Comparison of ENCODE assay signal across 8 mouse cellular contexts in the genomic region with DNA sequence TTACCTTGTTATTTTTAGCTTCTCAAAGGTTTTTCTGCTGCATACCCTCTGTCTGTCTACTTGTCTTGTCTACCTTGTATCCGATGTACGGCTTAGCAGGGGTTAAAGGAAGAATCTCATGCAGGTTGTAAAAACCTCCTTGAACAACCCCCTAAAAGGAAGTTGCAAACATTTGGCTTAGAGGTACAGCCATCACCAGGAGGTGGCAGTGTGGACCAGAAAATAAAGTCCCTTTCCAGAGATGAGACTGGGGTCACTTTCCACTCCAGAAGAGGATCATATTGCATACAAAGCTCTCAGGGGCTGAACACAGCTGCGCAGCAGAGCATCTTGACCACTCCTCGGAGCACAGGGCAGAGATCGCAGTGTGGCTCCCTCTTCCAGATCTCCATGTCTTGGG.
DNase-seq lines count a peak whose midpoint lies in the region; ATAC-seq and TF ChIP-seq lines count a peak whose summit lies in the region.

No protein-coding gene starts in this region.

- TF ChIP-seq POLR2A in lung, adult 2 months (IDR thresholded peaks at IDR 0.05; ENCODE audit: borderline replicate concordance, extremely low read depth, low read depth, low read length), result no peak

- peaks cover 35% of the 10 kb centered on the region for H3K27me3 ChIP-seq in forebrain, embryonic 13.5 days
- peaks cover 9% of the 10 kb centered on the region; the same call in 1 of the 2 replicates for H3K27me3 ChIP-seq in kidney, embryonic 15.5 days

- H3K9me3 ChIP-seq in forebrain, embryonic 13.5 days (replicated peaks), result no peaks in the 10 kb centered on the region
- no peaks in the 10 kb centered on the region for H3K9me3 ChIP-seq in kidney, embryonic 15.5 days (replicated peaks)

- WGBS in forebrain, embryonic 13.5 days, result 13% methylated on average over 5 of the region's 5 CpGs
- whole genome bisulfite sequencing in kidney, embryonic 15.5 days, result 4% methylated on average over 5 of the region's 5 CpGs
- WGBS in lung, adult 2 months, result 12% methylated on average over 5 of the region's 5 CpGs

- no peak overlapping the region for H3K27ac ChIP-seq in forebrain, embryonic 13.5 days
- no peak overlapping the region for H3K27ac ChIP-seq in kidney, embryonic 15.5 days

- DNase-seq in left cerebral cortex, adult 18-20 months (ENCODE audit: low spot score in 2 of 2), result peak; percentile 27 to 53
- DNase-seq in left cerebral cortex, adult 11 months (ENCODE audit: low spot score), result no peak
- DNase-seq in adrenal gland, postnatal 36 days, result peak; percentile 12 to 44
- peak; percentile 30 for DNase-seq in lung, adult 2 months
- peak; percentile 38 for DNase-seq in ovary, postnatal 14 days (ENCODE audit: low spot score)

- no peaks in the 10 kb centered on the region for H3K36me3 ChIP-seq in forebrain, embryonic 13.5 days (ENCODE audit: poor library complexity, severe bottlenecking)
- H3K36me3 ChIP-seq in kidney, embryonic 15.5 days, result no peaks in the 10 kb centered on the region

- ATAC-seq in forebrain, embryonic 13.5 days, result peak; percentile 63; the same call in 1 of the 2 replicates
- ATAC-seq in kidney, embryonic 15.5 days (replicated peaks; ENCODE audit: low FRiP score), result peak; percentile 93
- no peak for ATAC-seq in erythroblast, adult 5-6 weeks (replicated peaks; ENCODE audit: low FRiP score, poor library complexity, severe bottlenecking)

- no peak overlapping the region for H3K4me2 ChIP-seq in forebrain, embryonic 13.5 days
- H3K4me2 ChIP-seq in kidney, embryonic 15.5 days, result no peak overlapping the region

- no peak overlapping the region for H3K9ac ChIP-seq in forebrain, embryonic 13.5 days
- H3K9ac ChIP-seq in kidney, embryonic 15.5 days, result no peak overlapping the region

- TF ChIP-seq CTCF in lung, adult 2 months (IDR thresholded peaks at IDR 0.05; ENCODE audit: insufficient read depth, low read length), result 0 out of 2 replicates have a peak, but pooled peaks have one; percentile 16

- no peak overlapping the region for H3K4me3 ChIP-seq in forebrain, embryonic 13.5 days
- H3K4me3 ChIP-seq in kidney, embryonic 15.5 days (replicated peaks), result no peak overlapping the region
- H3K4me3 ChIP-seq in lung, adult 2 months (replicated peaks; ENCODE audit: extremely low read depth, low read depth, low read length), result no peak overlapping the region

- no peaks in the 10 kb centered on the region for H3K4me1 ChIP-seq in forebrain, embryonic 13.5 days
- 0 out of 2 replicates have a peak, but pooled peaks cover 3% of the 10 kb centered on the region for H3K4me1 ChIP-seq in kidney, embryonic 15.5 days
- H3K4me1 ChIP-seq in lung, adult 2 months (ENCODE audit: control insufficient read depth, insufficient read depth, low read length), result no peaks in the 10 kb centered on the region
